Mouse (Mus musculus) thymus, postnatal 36 days (tissue): ENCODE data around the gene Hmx2.

Source experiments
- DNase-seq, 2 experiments: peaks; one replicate each; pipeline ENCODE4 v3.0.0; 2022; ENCODE audit warnings: mixed read lengths in 2 of 2

The Hmx2 gene

DNA sequence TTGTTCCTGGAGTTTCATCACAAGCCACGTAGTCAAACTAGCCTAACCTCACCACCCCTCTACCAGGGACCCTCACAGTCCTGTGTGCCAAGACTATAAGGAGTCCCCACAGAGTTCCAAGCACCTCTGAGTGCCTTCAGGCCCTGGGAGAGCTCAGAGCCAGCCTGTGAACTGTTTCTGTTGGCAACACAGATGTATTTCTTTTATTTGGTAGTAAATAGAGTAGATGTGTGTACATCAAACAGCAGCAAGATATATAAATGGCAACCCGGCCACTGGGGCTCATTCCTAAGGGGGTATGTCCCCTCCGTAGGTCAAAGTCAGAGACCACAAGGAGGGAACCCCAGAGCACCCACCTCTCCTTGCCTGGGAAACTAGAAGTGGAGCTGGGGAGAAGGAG lies at the start of gene Hmx2:
Gene Hmx2 (plus strand): TSS at position 301 of the 400 bp plus-strand sequence.
- DNase-seq, result no peak

GRCm38 (mm10) chr7:131503739-131504138 lies 44.8 kb upstream of the Hmx2 start:
- no peak for DNase-seq

DNA sequence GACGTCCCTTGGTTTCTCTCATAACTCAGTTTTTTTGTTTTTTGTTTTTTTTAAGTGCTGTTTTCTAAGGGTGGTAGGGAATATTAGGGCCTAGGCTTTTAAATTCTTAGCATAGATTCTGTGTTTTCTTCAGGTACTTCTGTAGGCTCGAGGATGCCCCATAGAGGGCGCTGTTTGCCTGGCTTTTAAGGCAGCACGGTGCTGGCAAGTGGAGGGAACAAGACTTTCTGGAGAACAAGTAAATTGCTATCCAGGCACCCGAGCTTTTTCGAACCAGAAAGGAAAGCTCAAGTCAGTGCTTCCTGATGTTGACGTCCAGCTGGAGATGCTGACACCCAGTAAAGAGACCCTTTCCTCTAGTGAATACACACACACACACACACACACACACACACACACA lies 8.6 kb upstream of the Hmx2 start:
- peak; percentile 67 to 72 for DNase-seq

- DNase-seq, result no peak
Observed at GRCm38 (mm10) chr7:131541184-131542114, 7.1 kb upstream of the Hmx2 start.

- peak in 1 of 2 experiments; percentile 26 for DNase-seq
Observed at GRCm38 (mm10) chr7:131542115-131542871, 6.3 kb upstream of the Hmx2 start, which contains the start of gene Hmx3. Gene Hmx3 (plus strand): TSS chr7:131542867.

DNA sequence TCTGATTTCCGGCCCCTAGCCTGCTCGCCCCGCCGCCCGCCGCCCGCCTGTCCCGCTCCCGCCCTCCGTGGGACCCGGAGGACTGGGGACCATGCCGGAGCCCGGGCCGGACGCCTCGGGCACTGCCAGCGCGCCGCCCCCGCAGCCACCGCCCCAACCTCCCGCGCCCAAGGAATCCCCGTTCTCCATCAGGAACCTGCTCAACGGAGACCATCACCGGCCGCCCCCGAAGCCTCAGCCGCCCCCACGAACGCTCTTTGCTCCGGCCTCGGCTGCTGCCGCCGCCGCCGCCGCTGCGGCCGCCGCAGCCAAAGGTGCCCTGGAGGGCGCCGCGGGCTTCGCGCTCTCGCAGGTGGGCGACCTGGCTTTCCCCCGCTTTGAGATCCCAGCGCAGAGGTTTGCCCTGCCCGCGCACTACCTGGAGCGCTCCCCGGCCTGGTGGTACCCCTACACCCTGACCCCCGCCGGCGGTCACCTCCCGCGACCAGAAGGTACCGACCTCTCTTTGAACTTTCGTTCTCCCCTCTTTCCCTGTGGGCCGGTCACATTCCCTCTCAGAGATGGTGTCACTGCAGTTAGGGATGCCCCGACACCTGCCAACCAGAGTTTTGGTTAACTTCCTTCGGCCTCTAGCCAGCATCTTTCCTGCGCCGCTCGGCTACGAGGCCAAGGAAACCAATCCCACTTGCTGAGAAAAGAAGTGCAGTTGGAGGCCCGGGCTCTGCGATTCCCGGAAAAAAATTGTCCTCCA lies 5.5 kb upstream of the Hmx2 start:
- peak; percentile 11 to 21 for DNase-seq

GRCm38 (mm10) chr7:131543623-131544481 lies 4.7 kb upstream of the Hmx2 start:
- no peak for DNase-seq

- DNase-seq, result no peak
Observed at GRCm38 (mm10) chr7:131544871-131545270, 3.7 kb upstream of the Hmx2 start.

DNA sequence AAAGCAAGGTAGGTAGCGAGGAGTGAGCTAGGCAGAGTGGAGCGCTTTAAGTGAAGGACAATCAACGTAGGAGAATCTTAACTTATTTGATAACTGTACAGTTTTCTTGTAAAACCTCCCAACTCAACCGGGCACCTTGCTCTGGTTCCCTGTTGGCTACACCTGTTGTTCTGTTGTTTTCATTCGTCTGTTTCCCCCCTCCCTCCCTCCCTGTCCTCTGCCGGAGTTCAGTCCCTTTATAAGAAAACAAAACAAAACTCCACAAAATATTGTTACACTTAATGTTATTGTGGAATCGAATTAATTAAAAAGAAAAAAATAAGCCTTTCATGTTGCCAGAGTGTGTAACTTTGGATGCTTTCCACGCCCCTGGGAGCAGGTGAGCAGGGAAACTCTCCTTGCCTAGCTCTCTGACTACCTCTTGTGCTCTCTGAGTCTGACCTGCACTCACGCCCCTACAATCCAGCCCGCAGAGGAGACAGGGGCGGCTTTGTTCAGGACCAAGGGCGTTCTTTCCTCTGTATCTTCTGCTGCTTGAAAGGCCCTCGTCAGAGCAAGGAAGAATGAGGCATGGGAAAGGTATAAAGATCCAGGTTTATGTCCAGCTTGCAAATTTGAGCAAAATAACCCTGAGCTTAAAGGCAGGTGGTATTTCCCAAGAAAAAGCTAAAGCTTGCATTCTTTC lies 2.7 kb upstream of the Hmx2 start:
- no peak for DNase-seq

GRCm38 (mm10) chr7:131546423-131546822 lies 2.1 kb upstream of the Hmx2 start:
- no peak for DNase-seq

DNA sequence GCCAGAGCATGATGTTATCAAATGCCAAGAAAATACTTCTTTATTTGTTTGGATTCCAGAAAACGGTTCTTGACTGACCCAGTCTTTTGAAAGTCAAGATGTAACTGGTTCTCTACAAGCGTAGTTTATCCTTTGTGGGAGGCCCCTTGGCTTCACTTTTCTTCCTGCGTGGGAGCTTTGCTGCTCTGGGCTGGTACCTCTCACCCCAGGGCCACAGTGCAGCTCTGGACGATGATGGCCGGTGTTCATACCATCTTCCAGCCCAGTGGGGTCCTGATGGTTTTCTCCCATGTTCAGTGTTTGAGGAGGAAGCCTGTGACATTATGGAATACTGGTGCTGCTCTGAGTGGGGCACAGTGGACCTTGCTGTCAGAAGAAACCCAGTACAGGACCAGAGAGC lies 1.1 kb upstream of the Hmx2 start:
- no peak for DNase-seq

GRCm38 (mm10) chr7:131551471-131551870 lies 2.9 kb downstream of the Hmx2 start:
- DNase-seq, result no peak

DNA sequence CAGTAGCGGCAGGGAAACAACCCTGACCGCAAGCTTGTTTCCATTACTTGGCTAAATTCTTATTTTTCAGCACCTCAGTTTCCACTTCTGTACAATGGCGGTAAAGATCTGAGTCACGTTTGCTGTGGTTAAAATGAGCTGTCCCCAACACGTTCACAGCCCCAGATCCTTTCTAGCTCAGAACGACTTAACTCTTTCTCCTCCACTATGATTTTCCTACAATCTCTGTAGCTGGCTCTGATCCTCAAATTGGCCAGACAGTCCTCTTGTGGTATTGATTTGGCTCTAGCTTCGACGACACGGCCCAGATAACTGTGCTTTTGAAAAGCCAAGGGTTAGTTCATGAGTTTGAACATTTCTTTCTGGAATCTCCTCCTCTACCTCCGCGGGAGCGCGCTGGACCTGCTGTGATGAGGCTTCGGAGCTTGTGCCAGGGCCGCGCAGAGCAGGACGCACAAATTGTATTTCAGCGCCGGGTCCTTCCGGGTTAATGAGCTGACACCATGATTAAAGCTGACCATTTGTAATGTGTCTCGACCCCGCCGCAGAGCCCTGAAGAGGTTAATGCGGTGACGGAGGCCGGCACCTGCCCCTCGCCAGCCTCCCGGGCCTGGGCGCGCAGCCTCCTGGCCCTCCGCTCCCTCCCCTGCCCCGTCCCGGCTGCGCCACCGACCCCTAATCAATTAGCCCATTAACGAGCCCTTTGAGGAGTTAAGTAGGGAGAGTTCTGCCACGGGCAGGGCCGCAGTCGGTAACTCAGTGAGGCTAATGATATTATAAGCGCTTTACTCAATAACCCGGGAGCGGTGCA lies 3.6 kb downstream of the Hmx2 start:
- DNase-seq, result no peak

DNA sequence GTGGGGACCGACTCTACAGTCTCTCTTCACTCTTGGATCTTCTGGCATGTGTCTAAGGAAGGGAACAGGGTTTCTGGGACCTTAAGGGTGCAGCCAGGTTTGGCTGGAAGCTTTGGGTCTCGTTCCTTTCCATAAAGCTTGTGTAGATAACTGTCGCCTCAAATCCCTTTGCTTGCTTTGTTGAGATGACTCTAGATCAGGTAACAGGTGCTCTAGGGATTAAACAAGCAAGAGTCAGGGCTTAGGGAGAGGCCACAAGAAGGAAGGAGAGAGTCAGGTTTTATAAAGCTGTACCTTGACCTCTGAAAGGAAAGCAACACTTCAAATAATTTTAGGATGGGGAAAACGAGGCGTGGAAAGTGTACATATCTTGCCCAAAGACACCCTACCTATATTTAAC lies 4.2 kb downstream of the Hmx2 start:
- DNase-seq, result no peak

DNA sequence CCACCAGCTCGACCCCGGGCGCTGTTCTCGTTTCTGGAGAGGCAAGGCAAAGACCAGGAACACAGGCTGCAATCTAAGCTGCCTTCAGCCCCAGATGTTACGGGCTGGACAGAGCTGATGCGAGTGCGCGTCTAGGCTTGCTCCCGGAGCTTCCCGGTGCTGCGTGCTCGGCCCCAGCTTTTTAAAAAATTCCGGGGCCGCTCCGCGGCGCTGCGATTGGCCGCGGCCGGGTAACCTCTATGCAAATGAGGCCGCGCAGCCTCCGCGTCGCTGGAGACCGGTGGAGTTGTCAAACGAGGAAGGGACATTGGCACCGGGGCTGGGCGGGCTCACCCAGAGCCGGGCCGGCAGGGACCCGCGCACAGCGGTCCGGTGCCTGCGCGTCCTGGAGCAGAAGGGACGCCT lies 5.2 kb downstream of the Hmx2 start:
- peak; percentile 49 to 53 for DNase-seq

GRCm38 (mm10) chr7:131554341-131555180 lies 6.0 kb downstream of the Hmx2 start:
- peak; percentile 8 to 22 for DNase-seq

- peak; percentile 23 to 34 for DNase-seq
Observed at GRCm38 (mm10) chr7:131555301-131556081, 6.9 kb downstream of the Hmx2 start.

- DNase-seq, result no peak
Observed at GRCm38 (mm10) chr7:131556116-131556515, 7.5 kb downstream of the Hmx2 start.
